Mouse (Mus musculus) heart, embryonic 12.5 days (tissue): Measurements from ENCODE around the gene Fabp2. TPM values are rescaled to one million over a fixed set of nuclear protein-coding genes. Genes with fewer than 3 reads are reported as not detected.
"Not testable (repeated sequence)": the region's sequence is repeated elsewhere in the genome, so short reads cannot be mapped to it uniquely, and the experiment has no call there.

Source experiments
- ATAC-seq: fragments of 200-750 bp; cut with Nextera tagmentation; 2 replicates; pipeline ENCODE4 v1.8.0; 2017; ENCODE audit warnings: moderate TSS enrichment, moderate library complexity; ENCODE audit not compliant: insufficient number of reproducible peaks, low FRiP score
- H3K27ac ChIP-seq: fragments of 300-500 bp; sonication (generic); 2 replicates; pipeline ENCODE4 v1.5.1; 2016; ENCODE audit warnings: mild to moderate bottlenecking, moderate library complexity; ENCODE audit not compliant: poor library complexity, severe bottlenecking
- H3K27me3 ChIP-seq: fragments of 300-500 bp; sonication (generic); replicated peaks from 2 replicates; pipeline ENCODE4 v1.6.1; 2016; ENCODE audit warnings: mild to moderate bottlenecking, moderate library complexity
- H3K36me3 ChIP-seq: fragments of 300-500 bp; sonication (generic); 2 replicates; pipeline ENCODE4 v1.6.1; 2016; ENCODE audit warnings: mild to moderate bottlenecking, moderate library complexity
- H3K4me1 ChIP-seq: fragments of 300-500 bp; sonication (generic); replicated peaks from 2 replicates; pipeline ENCODE4 v1.6.1; 2016; ENCODE audit warnings: mild to moderate bottlenecking
- H3K4me2 ChIP-seq: fragments of 300-500 bp; sonication (generic); 2 replicates; pipeline ENCODE4 v1.6.1; 2016; ENCODE audit warnings: mild to moderate bottlenecking, moderate library complexity
- H3K4me3 ChIP-seq: fragments of 300-500 bp; sonication (generic); 2 replicates; pipeline ENCODE4 v1.5.1; 2016; ENCODE audit warnings: mild to moderate bottlenecking
- H3K9ac ChIP-seq: fragments of 300-500 bp; sonication (generic); 2 replicates; pipeline ENCODE4 v1.6.1; 2016; ENCODE audit warnings: mild to moderate bottlenecking, moderate library complexity
- H3K9me3 ChIP-seq: fragments of 300-500 bp; sonication (generic); replicated peaks from 2 replicates; pipeline ENCODE4 v1.6.1; 2016; ENCODE audit warnings: mild to moderate bottlenecking, moderate library complexity
- WGBS: fragments of 180-500 bp; shearing (Covaris S2); methylation state at CpG from one replicate; pipeline ENCODE4 v1.1.7; 2016; 5-methylcytosine and 5-hydroxymethylcytosine counted together
- polyA plus RNA-seq: library from polyadenylated mRNA; unstranded; fragments of >200 nt; fragmentation: Nextera tagmentation; extraction: Ambion mirVana; gene quantifications from 2 replicates; pipeline ENCODE4 v1.2.1, GENCODE M21; 2016

Fabp2 gene
- polyA plus RNA-seq, 1 experiment from 2014 or later, result not detected

DNA sequence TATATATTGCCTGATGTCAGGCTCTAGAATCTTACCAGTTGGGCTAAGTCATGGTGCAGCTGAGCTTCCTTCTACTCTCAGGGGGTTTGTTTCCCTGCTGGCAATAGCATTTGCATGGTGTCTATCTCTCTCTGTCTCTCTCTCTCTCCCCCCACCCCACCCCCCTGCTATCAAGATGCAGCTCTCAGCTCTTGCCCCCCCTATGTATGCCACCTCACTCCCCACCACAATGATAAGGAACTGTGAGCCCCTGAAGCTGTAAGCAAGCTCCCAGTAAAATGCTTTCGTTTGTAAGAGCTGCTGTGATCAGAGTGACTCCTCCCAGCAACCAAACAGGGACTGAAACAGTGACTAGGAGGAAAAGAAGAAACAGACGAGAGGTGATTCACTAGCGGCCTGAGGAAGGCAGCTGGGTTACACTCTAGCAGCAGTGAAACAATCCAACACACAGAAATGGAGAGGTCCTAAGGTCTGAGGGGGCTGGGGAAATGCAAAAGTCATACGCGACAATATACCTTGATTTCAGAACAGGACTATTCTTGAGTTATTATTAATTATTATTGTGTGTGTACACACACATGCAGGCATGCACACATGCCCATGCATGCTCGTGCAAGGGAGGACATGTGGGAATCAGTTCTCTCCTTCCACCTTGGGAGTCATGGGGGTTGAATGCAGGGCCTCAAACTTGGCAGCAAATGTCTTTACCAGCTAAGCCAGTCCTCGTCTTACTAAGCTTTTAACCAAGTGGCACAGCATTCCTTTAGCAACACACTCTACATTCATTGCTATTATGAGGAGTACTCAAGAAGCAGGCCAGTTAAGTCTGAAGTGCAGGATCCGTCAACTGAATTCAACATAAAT is 25.9 kb downstream of the Fabp2 start:
- Histone ChIP-seq H3K4me1 (peaks cover 21% of the 10 kb centered on the region), H3K27me3 (no peaks in the 10 kb centered on the region), H3K27ac (no peak overlapping the region), H3K9me3 (no peaks in the 10 kb centered on the region), H3K4me2 (no peak overlapping the region), H3K4me3 (no peak overlapping the region), H3K9ac (no peak overlapping the region), H3K36me3 (no peaks in the 10 kb centered on the region)
- no peak for ATAC-seq
- WGBS, result 52% methylated on average over 8 of the region's 8 CpGs

DNA sequence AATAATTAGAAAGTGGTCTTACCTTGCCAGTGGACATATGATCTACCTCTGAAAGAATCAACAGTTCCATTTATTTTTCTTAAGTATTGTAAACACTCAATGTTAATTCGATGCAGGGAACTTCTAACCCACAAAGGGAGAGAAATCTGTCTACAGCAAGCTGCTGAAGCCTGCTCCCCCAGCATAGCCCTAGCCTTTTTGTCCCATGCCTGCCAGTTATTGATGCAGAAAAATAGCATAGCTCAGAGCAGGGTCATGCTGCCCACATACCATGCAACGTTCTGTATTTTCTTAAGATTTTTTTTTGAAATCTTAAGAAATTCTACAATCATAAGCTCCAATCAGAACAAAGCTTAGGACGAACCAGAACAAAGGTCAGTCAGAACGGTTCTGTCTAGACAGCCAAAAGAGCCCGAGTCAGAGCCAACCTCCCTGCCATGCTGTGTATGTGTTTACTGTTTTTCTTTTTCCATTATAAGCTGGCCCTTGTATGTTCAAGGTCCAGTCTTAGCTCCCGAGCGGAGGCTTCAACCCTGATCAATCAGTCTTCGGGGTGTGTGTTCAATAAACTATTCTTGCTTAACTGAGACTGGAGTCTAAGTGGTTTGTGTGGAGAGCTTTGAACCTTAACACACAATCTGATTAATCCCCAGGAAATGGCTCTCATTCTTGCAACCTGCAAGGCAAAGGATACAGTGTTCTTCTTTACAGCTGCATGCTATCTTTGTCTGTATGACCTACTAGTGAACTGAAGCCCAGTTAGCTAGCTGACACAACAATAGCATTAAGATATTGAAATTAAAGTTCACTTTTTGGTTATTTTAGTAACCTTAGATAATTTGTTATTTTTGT is 27.0 kb downstream of the Fabp2 start:
- H3K36me3 ChIP-seq, result peaks cover 5% of the 10 kb centered on the region; the same call in 1 of the 2 replicates
- WGBS, result 79% methylated on average over 8 of the region's 8 CpGs
- H3K27me3 ChIP-seq, result no peaks in the 10 kb centered on the region
- H3K4me1 ChIP-seq, result peaks cover 27% of the 10 kb centered on the region
- no peak overlapping the region for H3K4me2 ChIP-seq
- no peak for ATAC-seq
- H3K9ac ChIP-seq, result no peak overlapping the region
- H3K4me3 ChIP-seq, result no peak overlapping the region
- no peaks in the 10 kb centered on the region for H3K9me3 ChIP-seq
- no peak overlapping the region for H3K27ac ChIP-seq

DNA sequence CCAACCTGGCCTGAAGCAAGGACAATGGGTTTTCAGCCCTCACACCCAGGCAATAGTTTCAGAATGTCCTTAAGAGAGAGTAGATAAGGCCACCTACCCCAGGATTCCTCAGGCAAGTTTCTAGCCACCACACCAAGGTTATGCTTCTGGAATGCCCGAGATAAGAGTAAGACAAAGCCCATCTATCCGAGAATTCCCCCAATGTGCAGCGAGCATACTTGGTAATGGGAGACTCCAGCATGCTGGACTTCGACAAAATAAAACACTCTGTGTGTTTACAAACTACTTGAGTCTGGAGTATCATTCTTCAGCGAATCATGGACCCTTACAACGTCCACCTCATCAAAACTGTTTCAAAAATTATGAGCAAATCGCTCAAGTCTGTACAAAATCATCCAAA is 28.3 kb downstream of the Fabp2 start:
- Histone ChIP-seq H3K4me2 (peak overlapping the region; percentile 78), H3K9ac (no peak overlapping the region), H3K27me3 (no peaks in the 10 kb centered on the region), H3K36me3 (peaks cover 11% of the 10 kb centered on the region), H3K4me1 (peaks cover 27% of the 10 kb centered on the region), H3K9me3 (no peaks in the 10 kb centered on the region), H3K4me3 (peak overlapping the region; percentile 74; the same call in 1 of the 2 replicates), H3K27ac (0 out of 2 replicates have a peak overlapping the region, but pooled peaks have one; percentile 51)
- 40% methylated on average over 7 of the region's 7 CpGs for WGBS
- ATAC-seq, result no peak

DNA sequence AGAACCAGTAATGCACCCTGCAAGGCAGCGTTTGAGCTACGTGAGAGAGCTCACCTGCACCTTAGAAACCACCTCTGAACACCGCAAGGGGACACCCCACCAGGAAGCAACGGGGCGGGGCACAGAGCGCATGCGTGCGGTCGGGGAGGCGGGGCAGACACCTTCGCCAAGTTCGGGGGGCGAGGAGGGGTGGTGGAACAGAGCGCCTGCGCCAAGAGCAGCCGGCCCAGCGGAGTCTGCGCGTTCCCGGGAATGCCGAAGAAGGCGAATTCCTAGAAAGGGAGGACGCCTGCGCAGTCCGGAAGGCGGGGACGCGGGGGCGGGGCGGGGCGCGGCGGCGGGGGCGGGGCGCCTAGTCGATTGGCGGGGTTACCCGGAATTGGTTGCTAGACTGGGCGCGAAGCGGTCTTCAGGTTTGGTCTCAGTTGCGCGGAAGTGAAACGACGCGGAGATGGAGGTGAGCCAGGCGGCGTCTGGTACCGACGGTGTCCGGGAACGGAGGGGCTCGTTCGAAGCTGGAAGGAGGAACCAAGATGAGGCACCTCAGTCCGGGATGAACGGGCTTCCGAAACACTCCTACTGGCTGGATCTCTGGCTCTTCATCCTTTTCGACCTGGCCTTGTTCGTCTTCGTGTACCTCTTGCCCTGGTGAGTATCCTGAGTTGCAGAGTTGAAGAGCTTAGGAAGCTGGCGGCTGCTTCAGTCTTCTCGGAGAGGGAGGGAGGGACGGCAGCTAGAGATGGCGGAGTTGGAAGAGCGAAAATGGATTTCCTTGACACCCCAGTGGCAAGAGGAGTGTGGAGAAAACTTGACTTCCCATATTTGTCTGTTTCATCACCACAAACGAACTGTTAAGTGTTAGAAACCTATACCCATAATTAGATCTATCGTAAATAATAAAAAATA is 29.4 kb downstream of the Fabp2 start, which contains the start of gene 1810037I17Rik:
Gene 1810037I17Rik, plus strand, starts transcription at position 195 of the 906 bp plus-strand sequence.
- peaks cover 11% of the 10 kb centered on the region for H3K36me3 ChIP-seq
- H3K9me3 ChIP-seq, result no peaks in the 10 kb centered on the region
- ATAC-seq, result peak; percentile 96
- peak within 1 kb of the TSS; percentile 74 for H3K4me3 ChIP-seq
- H3K27me3 ChIP-seq, result no peaks in the 10 kb centered on the region
- H3K4me2 ChIP-seq, result peak within 1 kb of the TSS; percentile 78
- H3K9ac ChIP-seq, result peak within 1 kb of the TSS; percentile 76
- WGBS, result under 1% methylated on average over 68 of the region's 68 CpGs
- H3K27ac ChIP-seq, result peak within 1 kb of the TSS; percentile 84
- H3K4me1 ChIP-seq, result peaks cover 27% of the 10 kb centered on the region

DNA sequence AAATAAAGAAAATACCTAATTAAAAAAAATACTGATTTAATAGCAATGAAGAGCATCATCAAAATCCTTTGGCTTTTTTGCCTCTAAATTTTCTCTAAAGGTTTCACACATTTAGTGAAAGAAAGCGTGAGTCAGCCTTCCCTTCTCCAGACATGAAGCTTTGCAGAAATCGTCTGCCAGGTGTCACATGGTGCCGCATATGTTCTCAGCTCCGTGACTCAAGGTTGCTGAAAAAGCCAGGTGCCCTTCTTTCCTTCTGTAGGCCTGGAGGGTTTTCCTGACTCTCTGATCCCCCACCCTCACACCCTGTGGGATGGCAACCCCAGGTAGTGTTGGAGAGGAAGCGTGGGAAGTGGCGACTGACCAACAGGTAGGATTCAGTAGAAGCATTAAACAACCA is 34.9 kb downstream of the Fabp2 start:
- Histone ChIP-seq H3K4me1 (peaks cover 9% of the 10 kb centered on the region), H3K4me3 (no peak overlapping the region), H3K9me3 (no peaks in the 10 kb centered on the region), H3K4me2 (no peak overlapping the region), H3K27ac (no peak overlapping the region), H3K27me3 (no peaks in the 10 kb centered on the region), H3K36me3 (peaks cover 32% of the 10 kb centered on the region), H3K9ac (no peak overlapping the region)
- WGBS, result 82% methylated on average over 6 of the region's 6 CpGs
- ATAC-seq, result no peak

DNA sequence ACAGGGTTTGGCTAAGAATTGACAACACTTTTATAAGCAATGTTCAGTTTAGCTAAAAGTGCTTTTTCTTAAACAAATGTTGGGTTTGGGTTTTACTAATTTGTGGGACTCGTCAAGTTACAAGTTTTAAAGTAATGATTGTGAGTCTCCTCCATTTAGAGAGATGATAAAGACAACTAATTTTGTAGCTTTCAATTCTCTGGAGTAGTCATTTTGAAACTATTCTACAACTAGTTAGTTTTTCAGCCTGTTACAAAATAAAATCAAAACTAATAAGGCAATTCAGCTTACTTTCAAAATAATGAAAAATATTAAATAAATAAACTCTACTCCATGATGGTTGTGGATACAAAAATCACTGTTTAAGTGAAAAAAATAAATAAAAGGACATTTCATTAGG is 37.6 kb downstream of the Fabp2 start:
- Histone ChIP-seq H3K36me3 (peaks cover 33% of the 10 kb centered on the region), H3K4me3 (no peak overlapping the region), H3K27ac (no peak overlapping the region), H3K27me3 (no peaks in the 10 kb centered on the region), H3K4me2 (no peak overlapping the region), H3K4me1 (no peaks in the 10 kb centered on the region), H3K9me3 (no peaks in the 10 kb centered on the region), H3K9ac (no peak overlapping the region)
- ATAC-seq, result no peak
- 80% methylated on average over 1 of the region's 1 CpGs for WGBS

DNA sequence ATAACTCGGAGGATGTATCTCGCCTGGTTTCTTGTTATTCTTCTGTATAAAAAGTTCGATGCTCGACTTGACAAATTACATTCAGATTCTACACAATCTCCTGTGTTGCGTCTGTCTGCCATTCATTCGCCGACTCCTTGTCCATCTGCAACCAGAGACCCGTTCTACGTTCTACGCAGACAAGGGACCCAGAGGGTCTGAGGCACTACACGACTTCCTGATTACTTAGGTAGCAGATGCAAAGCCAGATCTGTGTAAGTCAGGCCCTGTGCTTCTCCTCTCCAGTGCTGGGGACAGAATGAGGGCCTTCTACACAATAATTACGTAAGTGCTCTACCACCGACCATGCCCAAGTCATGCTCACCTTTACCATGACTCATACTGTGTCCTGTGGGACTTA is 42.3 kb downstream of the Fabp2 start:
- H3K4me3 ChIP-seq, H3K9me3 ChIP-seq, H3K27me3 ChIP-seq, ATAC-seq, H3K9ac ChIP-seq, H3K27ac ChIP-seq, H3K4me1 ChIP-seq, H3K4me2 ChIP-seq: not testable (repeated sequence)
- 79% methylated on average over 13 of the region's 13 CpGs for WGBS
- peaks cover 21% of the 10 kb centered on the region for H3K36me3 ChIP-seq

DNA sequence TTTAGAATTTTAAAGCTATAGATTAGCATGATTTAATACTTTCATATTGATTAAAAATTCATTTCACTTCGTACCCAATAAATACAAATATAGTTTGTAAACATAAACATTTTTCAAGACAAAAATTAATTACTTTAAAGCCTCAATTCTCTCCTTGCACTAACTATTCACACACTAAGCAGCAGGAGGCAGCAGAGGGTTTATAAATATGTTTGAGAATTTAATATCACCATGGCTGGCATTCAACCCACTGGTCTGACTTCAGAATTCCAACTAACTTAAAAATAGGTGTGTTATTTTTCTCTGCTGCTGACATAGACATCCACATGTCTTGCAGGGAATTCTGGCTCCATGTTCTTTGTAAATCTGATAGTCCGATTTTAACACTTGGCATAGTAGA is 44.3 kb downstream of the Fabp2 start:
- Histone ChIP-seq H3K27me3 (no peaks in the 10 kb centered on the region), H3K36me3 (peaks cover 14% of the 10 kb centered on the region)
- WGBS, result 60% methylated on average over 2 of the region's 2 CpGs

DNA sequence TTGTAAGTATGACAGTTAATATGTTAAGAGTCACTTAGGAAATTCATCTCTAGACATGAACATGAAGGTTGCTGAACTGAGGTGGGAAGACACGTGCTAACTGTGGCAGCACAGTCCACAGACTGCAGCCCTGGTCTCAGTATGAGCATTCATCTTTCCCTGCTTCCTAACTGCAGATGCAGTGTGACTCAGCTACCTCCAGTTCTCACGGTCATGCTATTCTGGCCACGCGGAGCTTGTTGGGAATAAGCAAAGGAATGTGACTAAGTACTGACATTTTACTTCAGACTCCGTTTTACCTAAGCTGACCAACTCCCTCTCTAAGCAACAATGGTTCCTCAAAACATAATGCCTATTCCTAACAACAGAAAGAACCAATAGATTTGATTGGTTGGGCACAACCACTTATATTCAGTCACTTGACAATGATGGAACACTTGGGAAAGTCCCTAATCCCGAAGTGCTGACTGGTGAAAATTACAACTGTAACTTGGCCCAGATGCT is 48.6 kb downstream of the Fabp2 start:
- H3K36me3 ChIP-seq, result peaks cover 8% of the 10 kb centered on the region; the same call in 1 of the 2 replicates
- H3K4me1 ChIP-seq, result peaks cover 10% of the 10 kb centered on the region
- no peak overlapping the region for H3K27ac ChIP-seq
- ATAC-seq, result no peak
- 68% methylated on average over 6 of the region's 6 CpGs for WGBS
- no peak overlapping the region for H3K4me3 ChIP-seq
- no peak overlapping the region for H3K9ac ChIP-seq
- no peaks in the 10 kb centered on the region for H3K27me3 ChIP-seq
- H3K9me3 ChIP-seq, result no peaks in the 10 kb centered on the region
- no peak overlapping the region for H3K4me2 ChIP-seq

More for the DNA sequence above, 44.3 kb downstream of the Fabp2 start:
- no peak overlapping the region for H3K27ac ChIP-seq
- no peak overlapping the region for H3K4me2 ChIP-seq
- peaks cover 8% of the 10 kb centered on the region for H3K4me1 ChIP-seq
- no peak overlapping the region for H3K9ac ChIP-seq
- no peak overlapping the region for H3K4me3 ChIP-seq
- H3K9me3 ChIP-seq, result no peaks in the 10 kb centered on the region
- ATAC-seq, result no peak
